Mouse (Mus musculus): ENCODE measurements around the gene Fabp7.

Fabp7 gene

DNA sequence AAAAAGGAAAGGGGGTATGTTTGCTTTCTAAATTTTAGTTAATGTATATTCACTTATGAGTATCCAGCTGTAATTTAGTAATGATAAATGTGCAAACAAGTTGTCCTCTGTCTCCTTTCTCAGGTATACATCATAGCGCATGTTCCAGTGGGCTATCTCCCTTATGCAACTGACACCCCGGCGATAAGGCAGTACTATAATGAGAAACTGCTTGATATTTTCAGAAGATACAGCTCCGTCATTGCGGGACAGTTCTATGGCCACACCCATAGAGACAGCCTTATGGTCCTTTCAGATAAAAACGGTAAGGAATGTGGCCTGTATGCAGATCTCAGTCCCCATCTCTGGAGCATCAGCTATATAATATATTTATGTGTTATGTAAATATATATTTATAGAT is 23.1 kb downstream of the Fabp7 start:
- no peak for DNase-seq (ENCODE audit: low spot score)

DNA sequence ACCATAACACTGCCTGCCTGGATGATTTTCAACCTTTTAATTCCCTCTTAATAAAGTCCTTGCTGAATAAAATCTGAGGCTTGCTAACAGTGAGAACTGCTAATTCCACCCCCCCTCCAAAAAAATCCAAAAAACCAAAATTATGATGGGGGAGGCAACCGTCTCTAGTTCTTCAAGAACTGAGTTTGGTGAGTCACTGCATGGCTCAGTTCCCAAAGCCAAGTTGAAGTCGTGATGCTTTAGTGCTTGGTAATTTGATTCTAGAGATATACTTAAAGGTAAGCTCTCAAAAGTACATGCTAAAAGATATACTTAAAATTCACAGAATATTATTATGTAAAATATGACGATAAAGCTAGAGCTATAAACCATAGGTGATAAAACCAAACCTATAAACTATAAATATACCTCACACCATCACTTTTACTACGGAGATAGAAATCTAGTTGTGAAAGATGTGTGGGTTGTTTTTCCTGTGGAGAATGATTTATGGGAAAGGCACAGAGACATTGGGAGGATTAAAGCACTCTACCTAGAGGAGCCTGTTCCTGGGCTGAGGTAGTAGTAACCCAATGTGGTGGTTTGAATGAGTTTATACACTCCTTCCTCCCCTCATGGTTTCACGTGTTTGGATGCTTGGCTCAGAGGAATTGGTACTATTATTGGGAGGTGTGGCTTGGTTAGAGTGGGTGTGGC is 27.6 kb downstream of the Fabp7 start:
- no peak for DNase-seq (ENCODE audit: low spot score)

DNA sequence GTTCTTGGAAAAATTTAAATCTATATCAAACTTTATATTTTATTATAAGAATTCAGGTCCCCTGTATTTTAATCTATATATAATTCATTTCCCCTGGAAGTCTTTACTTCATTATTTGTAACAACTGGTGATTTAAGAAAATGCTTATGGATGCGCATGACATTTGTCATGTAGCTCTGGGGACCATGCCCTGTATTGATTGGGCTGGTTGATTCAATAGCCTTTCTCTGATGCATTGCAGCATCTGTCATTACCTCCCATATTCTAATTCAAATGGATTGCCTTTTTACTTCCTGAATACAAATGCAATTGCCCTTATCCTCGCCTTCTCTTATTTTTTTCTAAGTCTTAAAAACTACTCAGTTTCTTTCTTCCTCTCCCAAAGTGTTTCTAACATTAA is 29.6 kb downstream of the Fabp7 start:
- DNase-seq (ENCODE audit: low spot score): no peak

DNA sequence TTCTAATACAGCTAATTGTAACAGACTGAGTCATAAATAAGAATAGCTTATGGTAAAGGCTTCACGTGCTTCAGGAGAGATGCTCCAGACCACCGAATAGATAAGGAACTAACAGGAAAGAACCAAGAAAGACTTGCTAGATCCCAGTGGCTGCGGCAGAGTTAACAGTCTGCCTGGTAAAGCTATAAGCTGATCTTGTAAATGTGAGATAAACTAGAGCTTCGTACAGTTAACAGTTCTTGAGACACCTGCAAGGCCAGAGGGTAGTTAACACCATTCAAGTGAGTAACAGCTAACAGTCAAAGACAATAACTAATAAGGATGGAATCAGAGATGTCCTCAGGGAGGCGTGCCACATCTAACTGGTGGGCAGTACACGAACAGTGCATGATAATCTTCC is 31.2 kb downstream of the Fabp7 start:
- no peak for DNase-seq (ENCODE audit: low spot score)

DNA sequence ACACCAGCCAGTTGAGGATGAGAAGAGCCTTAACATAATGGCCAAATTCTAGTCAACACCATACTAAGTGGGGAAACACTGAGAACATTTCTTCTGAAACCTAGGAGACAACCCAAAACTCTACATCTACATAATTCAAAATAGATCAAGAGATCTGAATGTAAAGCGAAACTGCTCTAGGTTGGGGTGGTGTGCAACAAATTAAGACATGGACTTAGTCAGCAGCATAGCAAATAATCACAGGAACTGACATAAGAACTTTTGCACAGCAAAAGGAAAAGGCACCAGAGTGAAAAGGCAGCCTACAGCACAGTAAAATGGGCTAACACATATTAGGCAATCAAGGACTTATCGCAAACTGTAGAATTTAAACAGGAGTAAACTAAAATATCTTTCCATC is 34.5 kb downstream of the Fabp7 start:
- DNase-seq (ENCODE audit: low spot score): no peak

DNA sequence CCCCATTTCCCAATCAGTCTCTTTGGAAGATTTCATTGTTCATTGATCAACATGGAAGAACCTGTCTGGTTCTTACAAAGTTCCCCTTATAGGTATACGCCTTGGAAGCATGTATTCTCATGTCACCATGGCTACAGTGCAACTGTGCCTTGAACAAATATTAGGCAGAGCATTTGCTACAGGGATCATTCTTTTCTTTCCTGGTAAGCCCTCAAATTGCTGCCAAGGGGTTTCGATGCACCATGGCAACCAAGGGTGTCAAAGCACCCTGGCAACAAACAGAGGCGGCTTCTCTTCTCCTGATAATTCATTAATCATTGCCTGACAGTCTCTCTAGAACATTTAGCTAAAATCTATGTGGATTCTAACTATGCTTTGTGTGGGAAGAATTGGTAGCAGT is 37.8 kb downstream of the Fabp7 start:
- DNase-seq (ENCODE audit: low spot score): no peak

DNA sequence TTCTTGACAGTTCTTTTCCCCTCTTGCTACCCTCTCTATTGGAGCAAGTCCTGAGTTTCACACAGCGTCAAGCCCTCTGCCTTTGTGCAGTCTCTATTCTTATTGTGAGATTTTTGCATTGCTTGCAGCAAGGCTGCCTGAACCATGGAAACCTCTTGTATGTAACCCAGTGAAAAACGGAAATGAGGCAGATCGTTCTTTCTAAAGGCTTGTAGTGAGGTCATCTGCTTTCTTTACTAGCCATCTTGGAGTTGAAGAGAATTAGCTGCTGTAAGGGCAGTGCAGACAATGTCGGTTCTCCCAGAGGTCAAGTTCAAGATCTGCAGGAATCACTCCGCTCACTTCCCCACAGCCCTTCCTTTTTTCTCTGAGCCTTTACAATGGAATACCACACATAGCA is 44.0 kb downstream of the Fabp7 start:
- DNase-seq (ENCODE audit: low spot score): no peak

DNA sequence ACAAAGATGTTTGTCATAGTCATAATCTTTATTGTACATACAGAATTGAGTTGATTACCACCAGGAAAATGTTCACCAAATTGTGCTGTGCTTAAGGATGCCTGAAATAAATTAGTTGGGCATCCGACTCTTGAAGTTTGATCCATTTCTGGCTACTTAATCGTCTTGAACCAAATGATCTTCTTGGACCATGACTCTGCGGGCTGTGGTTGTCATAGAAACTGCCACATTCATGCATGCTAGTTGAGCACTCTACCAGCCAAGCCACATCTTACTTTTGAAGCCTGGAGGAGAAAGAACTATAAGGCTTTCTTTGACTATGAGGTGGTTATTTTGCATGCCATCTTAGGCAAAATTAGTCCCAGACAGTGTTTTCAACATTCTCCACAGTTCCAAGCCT is 44.9 kb downstream of the Fabp7 start:
- no peak for DNase-seq (ENCODE audit: low spot score)

DNA sequence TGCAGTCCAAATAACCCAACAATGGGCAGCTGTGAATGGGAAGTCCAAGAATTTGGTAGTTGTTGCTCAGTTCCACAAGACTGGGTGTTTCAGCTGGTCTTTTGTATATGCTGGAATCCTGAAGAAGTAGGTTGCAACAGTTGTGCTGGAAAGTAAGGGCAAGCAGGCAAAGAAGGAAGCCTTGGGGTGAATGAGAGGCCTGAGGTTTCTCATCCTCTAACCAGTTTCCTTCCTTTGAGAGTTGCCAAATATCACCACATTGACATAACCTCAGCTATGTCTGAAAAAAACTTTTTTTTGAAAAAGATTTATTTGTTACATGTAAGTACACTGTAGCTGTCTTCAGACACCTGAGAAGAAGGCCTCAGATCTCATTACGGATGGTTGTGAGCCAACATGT is 50.4 kb downstream of the Fabp7 start:
- DNase-seq (ENCODE audit: low spot score): no peak

DNA sequence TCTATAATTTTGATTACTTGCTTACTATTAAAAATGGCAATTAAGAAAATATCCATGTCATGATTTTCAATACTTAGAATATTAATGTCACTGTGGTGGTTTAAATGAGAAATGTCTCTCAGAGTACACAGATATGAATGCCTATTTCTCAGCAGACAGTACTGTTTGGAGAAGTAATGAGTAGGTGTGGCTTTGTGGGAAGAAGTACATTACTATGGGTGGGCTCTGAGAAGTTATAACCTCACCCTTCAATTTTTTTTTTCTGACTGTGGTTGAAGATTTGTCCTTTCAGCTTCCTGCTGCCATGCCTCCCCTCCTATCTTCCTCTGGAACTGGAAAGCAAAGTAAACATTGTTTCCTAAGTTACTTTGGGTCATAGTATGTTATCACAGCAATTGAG is 51.3 kb downstream of the Fabp7 start:
- DNase-seq (ENCODE audit: low spot score): no peak
